Mouse (Mus musculus): ENCODE measurements around the gene Fggy. TPM values are rescaled to one million over a fixed set of nuclear protein-coding genes. Genes with fewer than 3 reads are reported as not detected.

Gene Fggy
- polyA plus RNA-seq, 1 experiment from 2014 or later, result 6.2 TPM

- H3K36me3 ChIP-seq, result no peaks in the 10 kb centered on the region
- H3K9me3 ChIP-seq (replicated peaks), result no peaks in the 10 kb centered on the region
- H3K4me1 ChIP-seq, result no peaks in the 10 kb centered on the region
- DNase-seq (ENCODE audit: low spot score), result no peak
- no peak overlapping the region for H3K4me3 ChIP-seq
- no peaks in the 10 kb centered on the region for H3K27me3 ChIP-seq (ENCODE audit: low read depth, poor library complexity, severe bottlenecking)
- 65% methylated on average over 2 of the region's 2 CpGs for WGBS
- H3K27ac ChIP-seq (replicated peaks), result no peak overlapping the region
These were observed 374.0 kb downstream of the Fggy start for GRCm38 (mm10) chr4:95931331-95931730.

- DNase-seq (ENCODE audit: low spot score), result no peak
- Histone ChIP-seq H3K9me3 (replicated peaks) (no peaks in the 10 kb centered on the region), H3K36me3 (no peaks in the 10 kb centered on the region), H3K27me3 (ENCODE audit: low read depth, poor library complexity, severe bottlenecking) (no peaks in the 10 kb centered on the region), H3K4me1 (no peaks in the 10 kb centered on the region), H3K27ac (replicated peaks) (no peak overlapping the region), H3K4me3 (no peak overlapping the region)
- WGBS, result 88% methylated on average over 9 of the region's 9 CpGs
These were observed 376.6 kb downstream of the Fggy start for GRCm38 (mm10) chr4:95933801-95934356.

GRCm38 (mm10) chr4:95934384-95935035, 377.2 kb downstream of the Fggy start:
- no peak overlapping the region for H3K4me3 ChIP-seq
- H3K36me3 ChIP-seq, result no peaks in the 10 kb centered on the region
- 89% methylated on average over 4 of the region's 4 CpGs for WGBS
- no peaks in the 10 kb centered on the region for H3K4me1 ChIP-seq
- H3K9me3 ChIP-seq (replicated peaks), result no peaks in the 10 kb centered on the region
- no peaks in the 10 kb centered on the region for H3K27me3 ChIP-seq (ENCODE audit: low read depth, poor library complexity, severe bottlenecking)
- DNase-seq (ENCODE audit: low spot score), result no peak
- no peak overlapping the region for H3K27ac ChIP-seq (replicated peaks)

GRCm38 (mm10) chr4:95938701-95939100, 381.4 kb downstream of the Fggy start:
- Histone ChIP-seq H3K27me3 (ENCODE audit: low read depth, poor library complexity, severe bottlenecking) (no peaks in the 10 kb centered on the region), H3K4me3 (no peak overlapping the region), H3K4me1 (no peaks in the 10 kb centered on the region), H3K9me3 (replicated peaks) (no peaks in the 10 kb centered on the region), H3K27ac (replicated peaks) (no peak overlapping the region), H3K36me3 (no peaks in the 10 kb centered on the region)
- WGBS, result 92% methylated on average over 3 of the region's 3 CpGs
- no peak for DNase-seq (ENCODE audit: low spot score)

- no peaks in the 10 kb centered on the region for H3K27me3 ChIP-seq (ENCODE audit: low read depth, poor library complexity, severe bottlenecking)
- H3K4me3 ChIP-seq, result no peak overlapping the region
- no peaks in the 10 kb centered on the region for H3K4me1 ChIP-seq
- no peaks in the 10 kb centered on the region for H3K36me3 ChIP-seq
- 85% methylated on average over 1 of the region's 1 CpGs for WGBS
- DNase-seq (ENCODE audit: low spot score), result no peak
- no peaks in the 10 kb centered on the region for H3K9me3 ChIP-seq (replicated peaks)
- no peak overlapping the region for H3K27ac ChIP-seq (replicated peaks)
These were observed 390.6 kb downstream of the Fggy start for GRCm38 (mm10) chr4:95947896-95948295.

GRCm38 (mm10) chr4:95953328-95953727, 396.0 kb downstream of the Fggy start:
- Histone ChIP-seq H3K4me1 (no peaks in the 10 kb centered on the region), H3K27me3 (ENCODE audit: low read depth, poor library complexity, severe bottlenecking) (no peaks in the 10 kb centered on the region), H3K4me3 (no peak overlapping the region), H3K9me3 (replicated peaks) (no peaks in the 10 kb centered on the region), H3K27ac (replicated peaks) (no peak overlapping the region), H3K36me3 (no peaks in the 10 kb centered on the region)
- no peak for DNase-seq (ENCODE audit: low spot score)

GRCm38 (mm10) chr4:95966928-95967724, 409.8 kb downstream of the Fggy start, which contains the start of gene Hook1:
Gene Hook1, plus strand, starts transcription at chr4:95967240.
- peak within 1 kb of the TSS; percentile 87 for H3K27ac ChIP-seq (replicated peaks)

More at GRCm38 (mm10) chr4:95966928-95967724, 409.8 kb downstream of the Fggy start, which contains the start of gene Hook1:
- peaks cover 14% of the 10 kb centered on the region for H3K27me3 ChIP-seq (ENCODE audit: low read depth, poor library complexity, severe bottlenecking)
- under 1% methylated on average over 82 of the region's 82 CpGs for WGBS
- peak within 1 kb of the TSS; percentile 74 for H3K4me3 ChIP-seq
- H3K36me3 ChIP-seq, result no peaks in the 10 kb centered on the region
- no peaks in the 10 kb centered on the region for H3K9me3 ChIP-seq (replicated peaks)
- H3K4me1 ChIP-seq, result peaks cover 14% of the 10 kb centered on the region
- DNase-seq (ENCODE audit: low spot score), result peak; percentile 93
